Mouse (Mus musculus) ES-Bruce4 (cell line): ENCODE results near the gene Adamts3.

Source experiments
- CTCF ChIP-seq: IDR thresholded peaks from one replicate; pipeline ENCODE4 v1.8.1; 2011; ENCODE audit warnings: low read depth, low read length
- POLR2A ChIP-seq: IDR thresholded peaks from one replicate; pipeline ENCODE4 v1.8.1; 2011; ENCODE audit warnings: low read length; ENCODE audit not compliant: insufficient read depth

DNA sequence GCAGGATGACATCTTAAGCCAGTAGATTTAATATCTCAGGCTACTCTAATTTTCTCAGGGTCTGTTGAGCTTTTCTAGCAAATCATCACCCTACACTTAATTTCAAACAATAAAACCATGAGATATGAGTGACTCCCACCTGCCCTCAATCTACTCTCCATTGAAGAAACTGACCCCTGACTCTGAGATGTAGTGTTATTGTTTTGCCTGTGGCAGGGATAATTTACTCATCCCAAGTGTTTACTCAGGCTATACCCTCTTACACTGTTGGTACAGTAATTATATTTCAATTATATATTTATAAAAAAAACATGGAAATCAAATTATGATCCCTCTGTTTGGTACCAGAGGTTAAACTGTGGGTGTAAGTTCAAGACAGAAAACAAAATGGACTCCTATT is 29.2 kb upstream of the Adamts3 start:
- no peak for TF ChIP-seq POLR2A
- TF ChIP-seq CTCF, result no peak
